Mouse (Mus musculus) embryonic facial prominence, embryonic 13.5 days (tissue): ENCODE measurements at regions not wholly inside any gene's neighbourhood (a gene's known extent, or its start where the extent isn't known, plus 50 kb on each side); places are given as distances from the start of the nearest gene placed in this dataset.

Source experiments
- ATAC-seq: fragments of 200-750 bp; cut with Nextera tagmentation; 2 replicates; pipeline ENCODE4 v1.8.0; 2017; ENCODE audit warnings: low read depth; ENCODE audit not compliant: insufficient number of reproducible peaks, insufficient read depth, low FRiP score, low TSS enrichment
- H3K27ac ChIP-seq: fragments of 300-500 bp; sonication (generic); 2 replicates; pipeline ENCODE4 v1.5.1; 2015; ENCODE audit warnings: moderate library complexity, mild to moderate bottlenecking, inconsistent platforms
- H3K27me3 ChIP-seq: fragments of 300-500 bp; sonication (generic); 2 replicates; pipeline ENCODE4 v1.6.1; 2015; ENCODE audit warnings: mild to moderate bottlenecking, inconsistent platforms
- H3K36me3 ChIP-seq: fragments of 300-500 bp; sonication (generic); 2 replicates; pipeline ENCODE4 v1.6.1; 2015; ENCODE audit warnings: mild to moderate bottlenecking, inconsistent platforms
- H3K4me1 ChIP-seq: fragments of 300-500 bp; sonication (generic); 2 replicates; pipeline ENCODE4 v1.6.1; 2015; ENCODE audit warnings: inconsistent platforms
- H3K4me2 ChIP-seq: fragments of 300-500 bp; sonication (generic); 2 replicates; pipeline ENCODE4 v1.6.1; 2015; ENCODE audit warnings: moderate library complexity, mild to moderate bottlenecking, inconsistent platforms
- H3K4me3 ChIP-seq: fragments of 300-500 bp; sonication (generic); 2 replicates; pipeline ENCODE4 v1.5.1; 2015; ENCODE audit warnings: mild to moderate bottlenecking, inconsistent platforms
- H3K9ac ChIP-seq: fragments of 300-500 bp; sonication (generic); 2 replicates; pipeline ENCODE4 v1.6.1; 2015; ENCODE audit warnings: mild to moderate bottlenecking, inconsistent platforms
- H3K9me3 ChIP-seq: fragments of 300-500 bp; sonication (generic); 2 replicates; pipeline ENCODE4 v1.6.1; 2016; ENCODE audit warnings: inconsistent platforms
- WGBS: fragments of 180-500 bp; shearing (Covaris S2); methylation state at CpG from one replicate; pipeline ENCODE4 v1.1.7; 2015; ENCODE audit warnings: mixed read lengths; 5-methylcytosine and 5-hydroxymethylcytosine counted together

DNA sequence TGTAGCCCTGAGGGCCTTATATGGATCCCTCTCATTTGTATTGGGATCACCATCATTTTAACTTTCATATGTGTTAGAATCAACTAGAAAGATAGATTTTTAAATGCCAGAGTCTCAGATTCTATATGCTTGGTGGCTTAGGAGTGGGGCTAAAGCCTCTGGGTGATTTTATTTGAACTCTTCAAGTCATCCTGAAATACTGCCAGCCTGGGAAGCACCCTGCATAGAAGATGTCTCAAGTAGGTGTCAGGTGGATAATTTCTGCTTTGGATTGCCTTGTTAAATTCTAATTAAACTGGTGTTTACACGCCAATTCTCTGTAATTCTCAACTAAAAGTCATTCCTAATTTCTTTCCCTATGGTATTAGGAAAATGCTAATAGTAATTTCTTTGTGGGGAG, 4154.0 kb downstream of the 9330182O14Rik start:
- 76% methylated on average over 1 of the region's 1 CpGs for WGBS
- no peak overlapping the region for H3K27ac ChIP-seq
- H3K4me2 ChIP-seq: no peak overlapping the region
- no peaks in the 10 kb centered on the region for H3K27me3 ChIP-seq
- H3K9ac ChIP-seq: no peak overlapping the region
- no peak for ATAC-seq
- H3K4me1 ChIP-seq: no peaks in the 10 kb centered on the region
- no peaks in the 10 kb centered on the region for H3K36me3 ChIP-seq
- no peak overlapping the region for H3K4me3 ChIP-seq
- no peaks in the 10 kb centered on the region for H3K9me3 ChIP-seq

- H3K4me3 ChIP-seq: no peak overlapping the region
- H3K4me2 ChIP-seq: no peak overlapping the region
- H3K9ac ChIP-seq: no peak overlapping the region
- no peaks in the 10 kb centered on the region for H3K9me3 ChIP-seq
- WGBS: 70% methylated on average over 4 of the region's 4 CpGs
- no peak for ATAC-seq
- no peaks in the 10 kb centered on the region for H3K4me1 ChIP-seq
- no peaks in the 10 kb centered on the region for H3K36me3 ChIP-seq
- no peaks in the 10 kb centered on the region for H3K27me3 ChIP-seq
- H3K27ac ChIP-seq: no peak overlapping the region
Observed at GRCm38 (mm10) chr15:44288704-44289103, 4154.5 kb downstream of the 9330182O14Rik start.

DNA sequence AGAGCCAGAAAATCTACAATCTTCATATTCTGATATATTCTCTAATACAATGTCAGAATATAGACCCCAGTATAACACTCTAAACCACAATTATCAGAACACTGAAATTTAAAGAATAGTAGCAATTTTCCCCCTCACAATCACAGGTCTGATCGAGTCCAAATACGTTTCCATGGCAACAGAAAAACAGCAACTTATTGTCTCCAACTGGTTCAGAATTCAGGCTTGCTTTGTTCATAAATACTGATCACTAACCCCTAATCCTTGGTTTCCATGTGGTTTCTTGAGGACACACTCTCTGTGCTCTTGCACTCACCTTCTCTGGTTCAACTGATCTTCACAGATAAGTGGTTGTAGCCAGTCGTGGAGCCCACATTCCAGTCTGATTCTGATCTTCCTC, 4167.3 kb downstream of the 9330182O14Rik start:
- 65% methylated on average over 3 of the region's 3 CpGs for WGBS
- no peak for ATAC-seq

GRCm38 (mm10) chr15:44310888-44311287, 4176.7 kb downstream of the 9330182O14Rik start:
- H3K4me3 ChIP-seq: no peak overlapping the region
- 69% methylated on average over 5 of the region's 5 CpGs for WGBS
- H3K9ac ChIP-seq: no peak overlapping the region
- no peaks in the 10 kb centered on the region for H3K36me3 ChIP-seq
- ATAC-seq: peak; percentile 32; the same call in 1 of the 2 replicates
- H3K4me2 ChIP-seq: no peak overlapping the region
- H3K27ac ChIP-seq: no peak overlapping the region
- H3K4me1 ChIP-seq: no peaks in the 10 kb centered on the region
- H3K9me3 ChIP-seq: no peaks in the 10 kb centered on the region
- no peaks in the 10 kb centered on the region for H3K27me3 ChIP-seq

More for the DNA sequence above, 4167.3 kb downstream of the 9330182O14Rik start:
- H3K27ac ChIP-seq: no peak overlapping the region
- no peaks in the 10 kb centered on the region for H3K4me1 ChIP-seq
- H3K9me3 ChIP-seq: no peaks in the 10 kb centered on the region
- no peaks in the 10 kb centered on the region for H3K36me3 ChIP-seq
- no peaks in the 10 kb centered on the region for H3K27me3 ChIP-seq
- no peak overlapping the region for H3K9ac ChIP-seq
- no peak overlapping the region for H3K4me3 ChIP-seq
- no peak overlapping the region for H3K4me2 ChIP-seq

DNA sequence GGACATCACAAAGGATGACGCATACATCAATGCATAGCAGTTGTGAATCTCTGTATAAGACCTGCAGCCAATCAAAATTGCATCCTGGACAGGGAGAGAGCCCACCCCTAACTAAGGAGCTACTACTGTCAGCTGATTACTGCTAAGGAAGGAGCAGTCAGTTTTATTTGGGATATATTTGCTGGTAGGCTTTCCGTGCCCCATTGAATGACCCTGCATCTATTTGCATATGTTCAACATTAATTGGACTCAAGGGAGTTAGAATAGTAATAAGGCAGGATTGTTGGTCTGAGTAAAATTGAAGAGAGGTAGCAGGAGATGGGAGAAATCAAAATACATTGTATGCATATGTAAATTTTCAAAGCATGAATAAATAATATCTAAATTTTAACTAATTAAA, 4179.1 kb downstream of the 9330182O14Rik start:
- Histone ChIP-seq H3K27ac (no peak overlapping the region), H3K27me3 (no peaks in the 10 kb centered on the region), H3K4me3 (no peak overlapping the region), H3K9me3 (no peaks in the 10 kb centered on the region), H3K9ac (no peak overlapping the region), H3K36me3 (no peaks in the 10 kb centered on the region), H3K4me2 (no peak overlapping the region), H3K4me1 (no peaks in the 10 kb centered on the region)
- no peak for ATAC-seq
- 93% methylated on average over 2 of the region's 2 CpGs for WGBS
